19 mouse cellular contexts compared by ENCODE assay signal in the genomic region with DNA sequence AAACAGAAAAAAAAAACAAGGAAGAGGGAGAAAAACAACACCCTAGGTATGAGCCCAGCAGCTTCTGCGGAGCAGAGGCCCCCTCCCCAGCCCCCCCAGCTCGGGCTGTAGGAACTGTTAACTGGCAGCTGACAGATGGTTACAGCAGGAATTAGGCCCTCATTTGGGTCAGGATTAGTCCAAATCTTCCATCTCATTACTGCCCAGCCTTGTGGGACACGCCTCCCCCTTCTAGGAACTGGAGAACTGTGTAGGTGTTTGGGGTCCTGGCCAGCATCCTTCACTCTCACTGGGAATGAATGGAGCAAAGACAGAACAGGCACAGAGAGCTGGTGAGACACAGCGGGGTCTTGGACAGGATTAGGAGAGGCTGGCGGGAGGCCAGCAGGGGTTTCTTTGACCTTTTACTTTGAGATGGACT. TPM values are rescaled to one million over a fixed set of nuclear protein-coding genes. Genes with fewer than 3 reads are reported as not detected.
DNase-seq lines count a peak whose midpoint lies in the region; ATAC-seq and TF ChIP-seq lines count a peak whose summit lies in the region.
"Had no signal": no experiment of that assay in that cellular context is flagged by ENCODE, and none has a peak within 500 bp of the region (broad histone marks: within the 10 kb centered on the region; RNA-seq: fewer than 3 reads in every experiment).

No protein-coding gene starts in this region.

- 10% methylated on average over 5 of the region's 5 CpGs for WGBS in cerebellum, adult 2 months
- 6% methylated on average over 5 of the region's 5 CpGs for WGBS in forebrain, embryonic 14.5 days
- WGBS in midbrain, embryonic 13.5 days = 15% methylated on average over 5 of the region's 5 CpGs

- no peak overlapping the region for H3K9ac ChIP-seq in forebrain, embryonic 14.5 days (ENCODE audit: low read length)
- H3K9ac ChIP-seq in midbrain, embryonic 13.5 days (replicated peaks) = no peak overlapping the region

- H3K27me3 ChIP-seq in cerebellum, adult 2 months (ENCODE audit: control insufficient read depth, insufficient read depth, low read length) = no peaks in the 10 kb centered on the region
- no peaks in the 10 kb centered on the region for H3K27me3 ChIP-seq in forebrain, embryonic 14.5 days (replicated peaks; ENCODE audit: control insufficient read depth, insufficient read depth, low read length)
- H3K27me3 ChIP-seq in midbrain, embryonic 13.5 days = 0 out of 2 replicates have a peak, but pooled peaks cover 4% of the 10 kb centered on the region

- H3K4me1 ChIP-seq in cerebellum, adult 2 months (ENCODE audit: control insufficient read depth, insufficient read depth, low read length) = no peaks in the 10 kb centered on the region; the same call in 1 of the 2 replicates
- H3K4me1 ChIP-seq in forebrain, embryonic 14.5 days (ENCODE audit: control insufficient read depth, insufficient read depth, low read length) = peaks cover 14% of the 10 kb centered on the region
- H3K4me1 ChIP-seq in midbrain, embryonic 13.5 days (replicated peaks) = peaks cover 32% of the 10 kb centered on the region

- H3K4me2 ChIP-seq in forebrain, embryonic 14.5 days (ENCODE audit: low read length) = no peak overlapping the region; the same call in 1 of the 2 replicates
- H3K4me2 ChIP-seq in midbrain, embryonic 13.5 days (replicated peaks) = 0 out of 2 replicates have a peak overlapping the region, but pooled peaks have one; percentile 11

- no peak overlapping the region for H3K27ac ChIP-seq in cerebellum, adult 2 months (ENCODE audit: insufficient read depth, low read length)
- H3K27ac ChIP-seq in forebrain, embryonic 14.5 days (ENCODE audit: low read depth, low read length) = no peak overlapping the region; the same call in 1 of the 2 replicates
- no peak overlapping the region; the same call in 1 of the 2 replicates for H3K27ac ChIP-seq in midbrain, embryonic 13.5 days
- H3K27ac ChIP-seq: kidney, postnatal 0 days; macrophage had no signal

- no peaks in the 10 kb centered on the region for H3K36me3 ChIP-seq in forebrain, embryonic 14.5 days (ENCODE audit: control insufficient read depth, insufficient read depth, low read length)
- no peaks in the 10 kb centered on the region for H3K36me3 ChIP-seq in midbrain, embryonic 13.5 days

- intact Hi-C loops in heart, postnatal 36 days (cut with DNase I) = no loop called here

- DNase-seq in cerebellum, postnatal 14 days = peak; percentile 58 to 64
- no peak for DNase-seq in cerebellum, adult 2 months
- DNase-seq in brain, embryonic 14.5 days (ENCODE audit: low read depth) = peak; percentile 92
- DNase-seq in forebrain, embryonic 14.5 days (ENCODE audit: low spot score) = peak; percentile 85
- DNase-seq in ovary, postnatal 10 days (ENCODE audit: low spot score) = no peak
- DNase-seq in heart, postnatal 36 days = no peak
- DNase-seq in MN1 (ENCODE audit: low spot score) = no peak
- DNase-seq: cerebellum, adult 11 months; heart, adult 18-20 months; layer of hippocampus, postnatal 36 days had no signal

- no peak overlapping the region for H3K4me3 ChIP-seq in cerebellum, adult 2 months (replicated peaks; ENCODE audit: insufficient read depth, low read depth, low read length)
- H3K4me3 ChIP-seq in forebrain, embryonic 14.5 days (ENCODE audit: low read depth, low read length) = no peak overlapping the region
- no peak overlapping the region for H3K4me3 ChIP-seq in midbrain, embryonic 13.5 days (replicated peaks)
- H3K4me3 ChIP-seq: myocyte had no signal

- H3K9me3 ChIP-seq in forebrain, embryonic 14.5 days (replicated peaks; ENCODE audit: control insufficient read depth, low read length) = no peaks in the 10 kb centered on the region
- no peaks in the 10 kb centered on the region for H3K9me3 ChIP-seq in midbrain, embryonic 13.5 days

- ATAC-seq in forebrain, embryonic 14.5 days = peak; percentile 84
- peak; percentile 46 for ATAC-seq in midbrain, embryonic 13.5 days
- ATAC-seq: inflammation-experienced regulatory T-cells, adult 6 months had no signal

- no peak for TF ChIP-seq CTCF in cerebellum, adult 2 months (IDR thresholded peaks at IDR 0.05; ENCODE audit: borderline replicate concordance, insufficient read depth, low read depth, low read length)
- no peak for TF ChIP-seq CTCF in brain, embryonic 14.5 days (IDR thresholded peaks at IDR 0.05; ENCODE audit: borderline replicate concordance, extremely low read depth, insufficient read depth, insufficient read length)

- TF ChIP-seq POLR2A in cerebellum, adult 2 months (IDR thresholded peaks at IDR 0.05; ENCODE audit: borderline replicate concordance, insufficient read depth, low read length) = no peak
- TF ChIP-seq POLR2A in brain, embryonic 14.5 days (IDR thresholded peaks at IDR 0.05; ENCODE audit: borderline replicate concordance, extremely low read depth, insufficient read depth, insufficient read length, poor library complexity, severe bottlenecking) = no peak

RNA-seq across cellular contexts. Expression of a gene that starts 24.0 kb away (rescaled TPM):
- polyA plus RNA-seq in cerebellum, adult 2 months (2012; rRNA removed) = 0.13 TPM in 2 replicates
- polyA plus RNA-seq in brain, embryonic 14.5 days (2012; rRNA removed) = not detected in 2 replicates
- not detected in 2 replicates for polyA plus RNA-seq in forebrain, embryonic 14.5 days (2014; fragmentation: Nextera tagmentation; extraction: Ambion mirVana)
- polyA plus RNA-seq in midbrain, embryonic 13.5 days (2015; fragmentation: Nextera tagmentation; extraction: Ambion mirVana) = 0.34 TPM in 1 of 2 replicates, not detected in the other
- total RNA-seq in heart, postnatal 36 days (2021) = not detected
- total RNA-seq: adrenal gland, postnatal 4 days; gastrocnemius, adult 18-20 months; heart, adult 18-20 months; layer of hippocampus, postnatal 36 days had no signal
- polyA plus RNA-seq: heart, postnatal 0 days; inflammation-experienced regulatory T-cells, adult 6 months; kidney, postnatal 0 days; liver, embryonic 16.5 days; macrophage; myocyte had no signal

RNA-seq across cellular contexts. Expression of a gene that starts 27.0 kb away (rescaled TPM):
- polyA plus RNA-seq in cerebellum, adult 2 months (2012; rRNA removed) = not detected in 2 replicates
- not detected in 2 replicates for polyA plus RNA-seq in brain, embryonic 14.5 days (2012; rRNA removed)
- polyA plus RNA-seq in forebrain, embryonic 14.5 days (2014; fragmentation: Nextera tagmentation; extraction: Ambion mirVana) = not detected in 2 replicates
- not detected in 2 replicates for polyA plus RNA-seq in midbrain, embryonic 13.5 days (2015; fragmentation: Nextera tagmentation; extraction: Ambion mirVana)
- not detected for total RNA-seq in heart, postnatal 36 days (2021)
- total RNA-seq: gastrocnemius, adult 18-20 months; heart, adult 18-20 months; layer of hippocampus, postnatal 36 days had no signal
- polyA plus RNA-seq: heart, postnatal 0 days; inflammation-experienced regulatory T-cells, adult 6 months; kidney, postnatal 0 days; liver, embryonic 16.5 days; macrophage; myocyte had no signal

Comparison
In these comparisons a context has a peak if more than half of its experiments do, and no peak if none do; other contexts are left out.
1. DNase-seq: peak in cerebellum, postnatal 14 days (2 of 2), brain, embryonic 14.5 days (single experiment) and forebrain, embryonic 14.5 days (single experiment); none in cerebellum, adult 2 months (0 of 2), ovary, postnatal 10 days (single experiment), heart, postnatal 36 days (0 of 2) and MN1 (single experiment).